Mouse (Mus musculus) liver, postnatal 0 days (tissue): ENCODE data around the gene Krtap16-1. TPM values are rescaled to one million over a fixed set of nuclear protein-coding genes. Genes with fewer than 3 reads are reported as not detected.

Source experiments
- ATAC-seq: fragments of 200-750 bp; cut with Nextera tagmentation; 2 replicates; pipeline ENCODE4 v1.8.0; 2017; ENCODE audit warnings: mild to moderate bottlenecking, moderate library complexity
- DNase-seq: peaks from one replicate; pipeline ENCODE4 v3.0.0-alpha.2; 2016
- H3K27ac ChIP-seq: fragments of 300-500 bp; sonication (generic); 2 replicates; pipeline ENCODE4 v1.5.1; 2014; ENCODE audit warnings: antibody characterized with exemption, moderate library complexity, mild to moderate bottlenecking, low read depth
- H3K27me3 ChIP-seq: fragments of 300-500 bp; sonication (generic); 2 replicates; pipeline ENCODE4 v1.6.1; 2014; ENCODE audit warnings: low read length, control low read depth, mixed read lengths; ENCODE audit not compliant: insufficient read depth
- H3K36me3 ChIP-seq: fragments of 300-500 bp; sonication (generic); replicated peaks from 2 replicates; pipeline ENCODE4 v1.6.1; 2014; ENCODE audit warnings: mild to moderate bottlenecking, control low read depth, low read length, moderate library complexity, mixed read lengths; ENCODE audit not compliant: insufficient read depth
- H3K4me1 ChIP-seq: fragments of 300-500 bp; sonication (generic); 2 replicates; pipeline ENCODE4 v1.6.1; 2014; ENCODE audit warnings: antibody characterized with exemption, mild to moderate bottlenecking, control low read depth; ENCODE audit not compliant: insufficient read depth
- H3K4me2 ChIP-seq: fragments of 300-500 bp; sonication (generic); 2 replicates; pipeline ENCODE4 v1.6.1; 2014; ENCODE audit warnings: low read depth, mild to moderate bottlenecking, low read length, moderate library complexity, mixed read lengths
- H3K4me3 ChIP-seq: fragments of 300-500 bp; sonication (generic); 2 replicates; pipeline ENCODE4 v1.5.1; 2014; ENCODE audit warnings: low read depth, low read length
- H3K9ac ChIP-seq: fragments of 300-500 bp; sonication (generic); replicated peaks from 2 replicates; pipeline ENCODE4 v1.6.1; 2014; ENCODE audit warnings: mild to moderate bottlenecking, moderate library complexity
- H3K9me3 ChIP-seq: fragments of 300-500 bp; sonication (generic); 2 replicates; pipeline ENCODE4 v1.6.1; 2016; ENCODE audit warnings: mild to moderate bottlenecking, control low read depth, low read length, mixed read lengths
- CTCF ChIP-seq: sonication (generic); IDR thresholded peaks from 2 replicates; pipeline ENCODE4 v1.5.1; 2016; ENCODE audit warnings: antibody characterized with exemption, low read depth
- EP300 ChIP-seq: IDR thresholded peaks from 2 replicates; pipeline ENCODE4 v1.6.1; 2016; ENCODE audit warnings: antibody characterized with exemption, low read depth, mild to moderate bottlenecking
- WGBS: fragments of 180-500 bp; shearing (Covaris S2); extraction: QIAGEN DNeasy Blood & Tissue Kit; methylation state at CpG from one replicate; pipeline ENCODE4 v1.1.7; 2014; ENCODE audit not compliant: insufficient replicate concordance; 5-methylcytosine and 5-hydroxymethylcytosine counted together
- polyA plus RNA-seq: library from polyadenylated mRNA; unstranded; fragments of >200 nt; fragmentation: Nextera tagmentation; extraction: Ambion mirVana; gene quantifications from 2 replicates; pipeline ENCODE4 v1.2.1, GENCODE M21; 2015

The Krtap16-1 gene
- polyA plus RNA-seq, 1 experiment from 2014 or later, result not detected

- H3K9me3 ChIP-seq, result no peaks in the 10 kb centered on the region
- 0 out of 2 replicates have a peak, but pooled peaks cover 6% of the 10 kb centered on the region for H3K27me3 ChIP-seq
- no peaks in the 10 kb centered on the region for H3K4me1 ChIP-seq
- no peak within 1 kb of the TSS for H3K4me3 ChIP-seq
- no peak for ATAC-seq
- no peak within 1 kb of the TSS for H3K4me2 ChIP-seq
- 27% methylated on average over 26 of the region's 26 CpGs for WGBS
- no peak within 1 kb of the TSS for H3K27ac ChIP-seq
- TF ChIP-seq EP300, result no peak
- no peak for TF ChIP-seq CTCF
- no peak within 1 kb of the TSS for H3K9ac ChIP-seq
- DNase-seq, result no peak
- no peaks in the 10 kb centered on the region for H3K36me3 ChIP-seq
These were observed 7.4 kb upstream of the Krtap16-1 start, which contains the start of gene Krtap17-1 for GRCm38 (mm10) chr11:99993620-99994383. Krtap17-1 (minus strand) TSS chr11:99993994.

- TF ChIP-seq EP300, result no peak
- no peak for TF ChIP-seq CTCF
- WGBS, result 75% methylated on average over 3 of the region's 3 CpGs
- ATAC-seq, result no peak
These were observed 4.2 kb upstream of the Krtap16-1 start for GRCm38 (mm10) chr11:99990571-99990970.

DNA sequence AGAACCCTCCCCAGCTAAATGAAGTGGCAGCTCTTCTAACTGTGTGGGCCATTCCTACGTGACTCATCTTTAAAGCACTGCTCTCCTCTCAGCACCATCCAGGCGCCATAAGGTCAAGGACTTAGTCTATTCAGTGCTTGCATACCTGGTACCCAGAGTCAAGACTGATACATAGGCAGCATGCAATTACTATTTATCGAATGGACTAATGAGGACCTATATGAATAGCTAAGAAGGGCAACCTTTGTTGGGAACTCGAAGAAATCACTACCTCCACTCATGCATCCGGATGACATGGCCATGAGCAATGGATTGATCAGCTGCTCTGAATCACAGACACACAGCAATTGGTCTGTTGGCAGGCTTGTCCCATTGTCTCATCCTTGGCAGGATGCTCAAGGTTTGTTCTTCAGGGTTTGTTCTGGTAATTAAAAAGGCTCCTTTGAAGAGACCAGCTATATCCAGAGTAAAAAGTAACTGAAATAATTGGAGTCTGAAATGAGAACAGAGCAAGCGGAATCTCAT, 3.5 kb upstream of the Krtap16-1 start:
- TF ChIP-seq CTCF (no peak), EP300 (no peak)
- ATAC-seq (no peak), DNase-seq (no peak)
- no peak overlapping the region for H3K4me2 ChIP-seq
- no peak overlapping the region for H3K9ac ChIP-seq
- H3K4me3 ChIP-seq, result no peak overlapping the region
- no peaks in the 10 kb centered on the region for H3K36me3 ChIP-seq
- H3K4me1 ChIP-seq, result no peaks in the 10 kb centered on the region
- H3K27me3 ChIP-seq, result 0 out of 2 replicates have a peak, but pooled peaks cover 6% of the 10 kb centered on the region
- H3K27ac ChIP-seq, result no peak overlapping the region
- H3K9me3 ChIP-seq, result no peaks in the 10 kb centered on the region
- 68% methylated on average over 6 of the region's 6 CpGs for WGBS

More at GRCm38 (mm10) chr11:99990571-99990970, 4.2 kb upstream of the Krtap16-1 start:
- Histone ChIP-seq H3K36me3 (no peaks in the 10 kb centered on the region), H3K9ac (no peak overlapping the region), H3K9me3 (no peaks in the 10 kb centered on the region), H3K4me2 (no peak overlapping the region), H3K4me1 (no peaks in the 10 kb centered on the region), H3K4me3 (no peak overlapping the region), H3K27ac (no peak overlapping the region), H3K27me3 (0 out of 2 replicates have a peak, but pooled peaks cover 6% of the 10 kb centered on the region)
- DNase-seq, result no peak

- H3K9ac ChIP-seq, result no peak overlapping the region
- no peak overlapping the region for H3K4me2 ChIP-seq
- ATAC-seq, result no peak
- H3K36me3 ChIP-seq, result no peaks in the 10 kb centered on the region
- 0 out of 2 replicates have a peak, but pooled peaks cover 2% of the 10 kb centered on the region for H3K27me3 ChIP-seq
- TF ChIP-seq EP300 (no peak), CTCF (no peak)
- no peak for DNase-seq
- H3K4me3 ChIP-seq, result no peak overlapping the region
- no peak overlapping the region for H3K27ac ChIP-seq
- H3K4me1 ChIP-seq, result no peaks in the 10 kb centered on the region
- H3K9me3 ChIP-seq, result no peaks in the 10 kb centered on the region
- 77% methylated on average over 3 of the region's 3 CpGs for whole genome bisulfite sequencing
These were observed 2.1 kb upstream of the Krtap16-1 start for GRCm38 (mm10) chr11:99988530-99988929.

DNA sequence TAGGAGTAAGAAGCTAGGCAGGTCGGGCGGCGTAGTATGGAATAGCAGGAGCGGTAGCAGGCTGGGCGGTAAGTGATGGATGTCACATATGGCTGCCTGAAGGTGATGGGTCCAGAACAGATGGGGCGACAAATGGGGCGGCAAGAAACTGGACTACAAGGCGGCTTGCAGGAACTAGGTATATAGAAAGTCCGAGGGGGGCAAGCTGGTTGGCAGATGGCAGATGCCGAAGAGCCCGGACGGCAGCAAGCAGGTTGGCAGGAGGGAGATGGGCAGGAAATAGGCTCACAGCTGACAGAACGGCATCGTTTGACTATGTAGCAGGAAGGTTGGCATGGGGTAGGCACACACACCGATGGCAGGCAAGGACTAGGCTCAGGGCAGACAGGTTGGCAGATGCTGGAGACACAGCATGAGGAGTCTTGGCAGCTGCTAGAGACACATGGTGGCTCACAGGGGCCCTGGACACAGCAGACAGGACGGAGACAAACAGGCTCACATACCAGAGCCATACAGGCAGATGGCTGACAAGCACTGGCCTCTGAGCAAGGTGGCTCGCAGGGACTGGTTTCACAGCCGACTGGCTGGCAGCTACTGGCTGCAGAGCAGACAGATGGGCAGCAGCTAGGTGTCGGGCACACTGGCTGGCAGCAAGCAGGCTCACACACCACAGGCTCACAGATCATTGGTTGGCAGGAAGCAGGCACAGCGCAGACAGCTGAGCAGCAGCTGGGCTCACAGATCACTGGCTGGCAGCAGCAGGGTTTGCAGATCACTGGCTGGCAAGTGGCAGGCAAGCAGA, 905 bp downstream of the Krtap16-1 start:
- H3K36me3 ChIP-seq, result no peaks in the 10 kb centered on the region
- DNase-seq, result no peak
- no peaks in the 10 kb centered on the region for H3K9me3 ChIP-seq
- H3K4me2 ChIP-seq, result no peak overlapping the region
- TF ChIP-seq CTCF (no peak), EP300 (no peak)
- H3K4me3 ChIP-seq, result no peak overlapping the region
- no peaks in the 10 kb centered on the region for H3K4me1 ChIP-seq
- ATAC-seq, result no peak
- H3K27me3 ChIP-seq, result no peaks in the 10 kb centered on the region
- WGBS, result 82% methylated on average over 20 of the region's 20 CpGs
- no peak overlapping the region for H3K9ac ChIP-seq
- H3K27ac ChIP-seq, result no peak overlapping the region

GRCm38 (mm10) chr11:99983442-99983841, 3.0 kb downstream of the Krtap16-1 start:
- no peak overlapping the region for H3K4me3 ChIP-seq
- no peaks in the 10 kb centered on the region for H3K4me1 ChIP-seq
- no peak for TF ChIP-seq CTCF
- DNase-seq, result no peak
- no peak for ATAC-seq
- no peak overlapping the region for H3K27ac ChIP-seq
- no peaks in the 10 kb centered on the region for H3K36me3 ChIP-seq
- no peaks in the 10 kb centered on the region for H3K27me3 ChIP-seq
- H3K9me3 ChIP-seq, result no peaks in the 10 kb centered on the region
- WGBS, result 77% methylated on average over 1 of the region's 1 CpGs
- H3K9ac ChIP-seq, result no peak overlapping the region
- no peak overlapping the region for H3K4me2 ChIP-seq
